Mouse (Mus musculus) G1E-ER4 (cell line): ENCODE results near the gene Ttc19. TPM values are rescaled to one million over a fixed set of nuclear protein-coding genes. Genes with fewer than 3 reads are reported as not detected.

Experiments used
- GATA1 ChIP-seq: IDR thresholded peaks from one replicate; pipeline ENCODE4 v1.8.0; 2012; ENCODE audit warnings: low read length, inconsistent platforms
- polyA plus RNA-seq: library from polyadenylated mRNA; stranded (reverse); fragments of >175 nt; gene quantifications from 2 replicates; pipeline ENCODE4 v1.2.3, GENCODE M21; 2012

Gene Ttc19
- polyA plus RNA-seq, 1 experiment: 5.2 TPM

GRCm38 (mm10) chr11:62268381-62268780 is 12.9 kb upstream of the Ttc19 start:
- TF ChIP-seq GATA1: no peak

- no peak for TF ChIP-seq GATA1
These were observed 12.2 kb upstream of the Ttc19 start for GRCm38 (mm10) chr11:62269097-62269496.

- TF ChIP-seq GATA1: no peak
These were observed 10.4 kb upstream of the Ttc19 start for GRCm38 (mm10) chr11:62270851-62271250.

DNA sequence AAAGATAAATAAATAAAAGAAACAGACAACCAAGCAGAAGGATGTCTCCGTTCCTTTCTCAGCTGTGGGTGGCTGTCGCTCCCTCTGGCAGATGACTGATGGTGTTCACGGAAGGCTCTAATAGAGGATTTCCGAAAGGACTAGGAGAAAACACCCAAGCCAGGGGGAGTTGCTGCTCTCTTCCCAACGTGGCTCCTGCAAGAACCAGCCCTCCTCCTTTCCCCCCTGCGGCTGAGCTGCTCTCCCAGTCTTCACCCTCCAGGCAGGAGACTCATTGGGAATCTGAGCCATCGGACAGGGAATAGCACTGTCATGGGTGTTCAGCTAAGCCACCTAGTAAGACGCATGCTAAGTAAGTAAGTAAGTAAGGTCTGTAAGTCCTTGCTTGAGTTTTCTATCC is 4.2 kb upstream of the Ttc19 start:
- no peak for TF ChIP-seq GATA1

- TF ChIP-seq GATA1: no peak
These were observed 3.2 kb upstream of the Ttc19 start for GRCm38 (mm10) chr11:62278027-62278426.

- TF ChIP-seq GATA1: no peak
These were observed 326 bp downstream of the Ttc19 start for GRCm38 (mm10) chr11:62281601-62281997.

DNA sequence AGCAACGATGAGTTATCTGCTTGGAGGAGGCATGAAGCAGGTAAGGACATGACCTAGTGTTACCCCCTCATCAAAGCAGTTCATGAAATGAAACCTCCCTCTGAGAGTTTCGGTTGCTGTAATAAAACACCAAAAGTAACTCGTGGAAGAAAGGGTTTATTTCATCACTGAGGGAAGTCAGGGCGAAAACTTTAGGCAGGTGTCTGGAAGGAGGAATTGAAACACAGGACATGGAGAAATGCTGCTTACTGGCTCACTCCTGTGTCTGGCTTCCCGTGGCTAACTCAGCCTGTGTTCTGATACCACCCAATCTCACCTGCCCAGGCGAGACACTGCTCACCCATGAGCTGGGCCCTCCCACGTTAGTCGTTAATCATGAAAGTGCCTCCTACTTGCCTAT is 3.7 kb downstream of the Ttc19 start:
- no peak for TF ChIP-seq GATA1

- no peak for TF ChIP-seq GATA1
These were observed 6.4 kb downstream of the Ttc19 start for GRCm38 (mm10) chr11:62287700-62288099.

GRCm38 (mm10) chr11:62294121-62294520 is 12.8 kb downstream of the Ttc19 start:
- TF ChIP-seq GATA1: no peak

DNA sequence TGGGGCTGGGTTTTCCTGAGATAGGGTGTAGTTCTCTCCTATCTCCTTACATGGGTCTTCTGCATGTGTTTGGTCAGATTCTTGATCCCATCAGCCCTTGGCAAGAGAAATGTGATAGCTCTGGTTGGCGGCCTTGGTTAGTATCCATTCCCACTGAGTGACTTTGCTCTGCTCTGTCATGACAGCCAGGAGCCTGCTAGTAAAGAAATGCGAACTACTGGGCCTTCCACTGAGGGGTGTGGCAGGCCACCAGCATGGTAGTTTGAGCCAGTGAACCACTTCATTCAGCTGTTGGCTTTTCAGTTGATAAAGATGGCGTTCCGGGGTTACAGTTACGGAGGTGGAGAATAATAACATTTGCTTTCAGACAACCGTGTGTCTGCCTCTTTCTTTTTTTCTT is 17.6 kb downstream of the Ttc19 start:
- no peak for TF ChIP-seq GATA1

DNA sequence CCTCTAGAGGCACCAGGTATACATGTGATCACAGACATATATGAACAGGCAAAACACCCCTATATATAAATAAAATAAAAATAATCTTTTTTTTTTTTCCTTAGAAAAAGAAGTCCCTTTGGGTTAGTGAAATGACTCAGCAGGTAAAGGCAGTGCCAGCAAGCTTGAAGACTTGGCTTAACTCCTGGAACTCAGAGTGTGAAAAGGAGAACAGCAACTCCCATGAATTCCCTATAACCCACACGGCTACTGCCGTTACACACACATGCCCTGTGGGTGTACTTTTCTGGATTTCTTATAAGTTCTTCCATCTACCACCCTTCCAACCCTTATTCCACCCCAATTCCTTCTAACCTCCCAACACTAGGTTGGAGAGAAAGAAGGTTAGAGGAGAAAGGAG is 24.6 kb downstream of the Ttc19 start:
- TF ChIP-seq GATA1: no peak

GRCm38 (mm10) chr11:62309296-62309695 is 28.0 kb downstream of the Ttc19 start:
- no peak for TF ChIP-seq GATA1

DNA sequence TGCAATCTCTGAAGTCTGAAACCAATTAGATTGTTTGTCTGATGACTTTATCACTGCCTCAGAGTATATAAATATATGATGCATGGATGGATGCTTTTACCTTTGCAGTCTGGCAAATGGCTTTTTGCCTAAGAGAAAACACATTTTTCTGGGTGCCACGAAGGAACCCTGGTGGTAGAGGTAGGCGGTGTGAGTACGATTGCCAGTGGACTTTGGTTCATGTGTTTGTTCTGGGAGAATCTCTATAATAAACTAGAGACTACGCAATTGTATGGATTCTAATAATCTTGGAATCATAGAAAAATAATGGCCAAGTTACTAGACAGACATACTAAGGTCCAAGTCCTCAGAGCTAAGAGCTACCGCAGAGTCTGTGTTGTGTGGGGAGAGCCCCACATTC is 33.7 kb downstream of the Ttc19 start:
- TF ChIP-seq GATA1: no peak

DNA sequence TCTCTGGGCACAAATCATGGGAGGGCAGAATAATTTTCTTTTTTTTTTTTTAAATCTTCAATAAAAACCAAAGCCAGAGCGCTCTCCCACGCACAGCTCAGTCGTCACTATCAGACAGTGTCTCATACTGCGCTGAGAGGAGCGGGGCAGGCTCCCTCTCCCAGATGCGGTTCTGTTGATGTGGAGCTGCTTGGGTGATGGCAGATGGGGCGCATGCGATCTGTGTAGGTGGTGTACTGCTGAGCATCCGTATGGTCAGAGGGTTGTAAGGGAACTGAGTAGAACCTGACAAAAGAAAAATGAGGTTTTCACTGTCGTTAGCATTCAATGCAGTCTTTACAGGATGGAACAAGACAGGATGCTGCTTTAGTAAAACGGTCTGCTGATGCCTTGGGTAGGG is 36.5 kb downstream of the Ttc19 start:
- no peak for TF ChIP-seq GATA1

DNA sequence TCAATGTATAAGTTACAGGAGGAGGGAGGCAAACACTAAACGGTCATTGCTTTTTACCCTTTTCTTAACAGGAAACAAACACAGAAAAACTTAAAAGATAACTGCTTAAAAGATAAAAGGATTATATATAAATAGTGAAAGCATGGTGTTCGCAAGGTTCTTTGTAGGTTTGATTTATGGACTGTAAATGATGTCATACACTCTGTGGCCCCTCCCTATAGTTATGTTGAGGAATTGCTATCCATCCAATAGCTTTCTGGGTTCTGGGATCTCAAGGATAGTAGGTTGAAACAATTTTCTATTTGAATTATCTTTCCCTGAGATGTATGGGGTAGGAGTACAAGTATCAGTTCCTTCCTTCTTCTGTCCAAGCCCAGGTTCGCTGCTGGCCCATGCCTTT is 38.8 kb downstream of the Ttc19 start:
- TF ChIP-seq GATA1: no peak

GRCm38 (mm10) chr11:62323659-62324058 is 42.4 kb downstream of the Ttc19 start:
- TF ChIP-seq GATA1: no peak

GRCm38 (mm10) chr11:62331141-62331540 is 49.9 kb downstream of the Ttc19 start:
- no peak for TF ChIP-seq GATA1

- TF ChIP-seq GATA1: no peak
These were observed 51.0 kb downstream of the Ttc19 start for GRCm38 (mm10) chr11:62332228-62332627.
